Mouse (Mus musculus): ENCODE results near the gene Olfr1412.

GRCm38 (mm10) chr1:92614516-92614915 lies 28.9 kb downstream of the Olfr1412 start:
- TF ChIP-seq CTCF (IDR thresholded peaks at IDR 0.05; ENCODE audit: low read depth, low read length) = no peak
- no peak for TF ChIP-seq TAL1 (conservative IDR thresholded peaks at IDR 0.05; ENCODE audit: low read depth, low read length)
- no peak for TF ChIP-seq GATA1 (IDR thresholded peaks at IDR 0.05; ENCODE audit: borderline replicate concordance, low read length)

Data from G1E (cell line).